Mouse (Mus musculus): ENCODE measurements around the gene Flt4.

Gene Flt4

GRCm38 (mm10) chr11:49696472-49696871 lies 87.4 kb downstream of the Flt4 start:
- DNase-seq (ENCODE audit: low read depth, low spot score), result no peak

GRCm38 (mm10) chr11:49697779-49698178 lies 88.7 kb downstream of the Flt4 start:
- no peak for DNase-seq (ENCODE audit: low read depth, low spot score)

- DNase-seq (ENCODE audit: low read depth, low spot score), result no peak
These were observed 90.0 kb downstream of the Flt4 start for GRCm38 (mm10) chr11:49699079-49699478.

- no peak for DNase-seq (ENCODE audit: low read depth, low spot score)
These were observed 93.0 kb downstream of the Flt4 start for GRCm38 (mm10) chr11:49702014-49702413.

Data from retina, adult 2 months (tissue).